Mouse (Mus musculus) liver, embryonic 15.5 days (tissue): ENCODE measurements around the gene Gm20518. TPM values are rescaled to one million over a fixed set of nuclear protein-coding genes. Genes with fewer than 3 reads are reported as not detected.

ENCODE experiments used
- ATAC-seq: fragments of 200-750 bp; cut with Nextera tagmentation; 2 replicates; pipeline ENCODE4 v1.8.0; 2017; ENCODE audit warnings: moderate number of reproducible peaks, mild to moderate bottlenecking, moderate library complexity; ENCODE audit not compliant: insufficient read depth
- H3K27ac ChIP-seq: fragments of 300-500 bp; sonication (generic); replicated peaks from 2 replicates; pipeline ENCODE4 v1.5.1; 2015; ENCODE audit warnings: mild to moderate bottlenecking, inconsistent platforms
- H3K27me3 ChIP-seq: fragments of 300-500 bp; sonication (generic); 2 replicates; pipeline ENCODE4 v1.6.1; 2015; ENCODE audit warnings: mild to moderate bottlenecking, inconsistent platforms
- H3K36me3 ChIP-seq: fragments of 300-500 bp; sonication (generic); replicated peaks from 2 replicates; pipeline ENCODE4 v1.6.1; 2015; ENCODE audit warnings: moderate library complexity, mild to moderate bottlenecking, inconsistent platforms
- H3K4me1 ChIP-seq: fragments of 300-500 bp; sonication (generic); replicated peaks from 2 replicates; pipeline ENCODE4 v1.6.1; 2015; ENCODE audit warnings: inconsistent platforms
- H3K4me2 ChIP-seq: fragments of 300-500 bp; sonication (generic); 2 replicates; pipeline ENCODE4 v1.6.1; 2015; ENCODE audit warnings: moderate library complexity, mild to moderate bottlenecking, inconsistent platforms
- H3K4me3 ChIP-seq: fragments of 300-500 bp; sonication (generic); replicated peaks from 2 replicates; pipeline ENCODE4 v1.5.1; 2015; ENCODE audit warnings: mild to moderate bottlenecking, inconsistent platforms
- H3K9ac ChIP-seq: fragments of 300-500 bp; sonication (generic); 2 replicates; pipeline ENCODE4 v1.6.1; 2015; ENCODE audit warnings: moderate library complexity, mild to moderate bottlenecking, inconsistent platforms
- H3K9me3 ChIP-seq: fragments of 300-500 bp; sonication (generic); replicated peaks from 2 replicates; pipeline ENCODE4 v1.6.1; 2016; ENCODE audit warnings: inconsistent platforms
- WGBS: fragments of 180-500 bp; shearing (Covaris S2); methylation state at CpG from one replicate; pipeline ENCODE4 v1.1.7; 2015; ENCODE audit warnings: mixed read lengths; ENCODE audit not compliant: insufficient replicate concordance; 5-methylcytosine and 5-hydroxymethylcytosine counted together
- polyA plus RNA-seq: library from polyadenylated mRNA; unstranded; fragments of >200 nt; fragmentation: Nextera tagmentation; extraction: Ambion mirVana; gene quantifications from 2 replicates; pipeline ENCODE4 v1.2.1, GENCODE M21; 2015

Gm20518 gene
- polyA plus RNA-seq, result 0.03 and 0.07 TPM in 2 replicates

DNA sequence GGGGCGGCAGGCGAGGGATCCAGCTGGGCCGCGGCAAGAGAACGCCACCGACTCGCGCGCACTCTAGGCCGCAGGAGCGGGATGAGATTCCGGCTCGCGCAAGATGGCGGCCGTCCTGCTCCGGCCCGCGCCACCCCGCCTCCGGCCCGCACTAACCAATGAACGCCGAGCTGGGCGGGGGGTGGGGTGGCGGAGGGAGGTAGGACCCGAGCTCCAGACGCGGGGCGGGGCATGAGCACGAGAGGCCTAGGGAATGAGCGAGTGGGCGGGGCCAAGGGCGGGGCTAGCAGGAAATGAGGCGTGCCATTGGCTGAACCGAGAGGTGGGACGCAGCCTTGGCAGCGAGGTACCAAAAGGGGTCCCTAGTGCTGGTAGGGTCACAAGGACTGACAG, at the start of gene Gm20518:
Gene Gm20518 (minus strand): TSS at position 105 of the 393 bp plus-strand sequence.
- peak; percentile 97 for ATAC-seq
- peak within 1 kb of the TSS; percentile 87 for H3K4me2 ChIP-seq
- peaks cover 24% of the 10 kb centered on the region for H3K4me1 ChIP-seq
- H3K4me3 ChIP-seq, result peak within 1 kb of the TSS; percentile 99
- peak within 1 kb of the TSS; percentile 97 for H3K9ac ChIP-seq
- H3K27me3 ChIP-seq, result no peaks in the 10 kb centered on the region
- H3K9me3 ChIP-seq, result no peaks in the 10 kb centered on the region
- WGBS, result 0% methylated on average over 38 of the region's 38 CpGs
- H3K27ac ChIP-seq, result peak within 1 kb of the TSS; percentile 91
- 0 out of 2 replicates have a peak, but pooled peaks cover 2% of the 10 kb centered on the region for H3K36me3 ChIP-seq

DNA sequence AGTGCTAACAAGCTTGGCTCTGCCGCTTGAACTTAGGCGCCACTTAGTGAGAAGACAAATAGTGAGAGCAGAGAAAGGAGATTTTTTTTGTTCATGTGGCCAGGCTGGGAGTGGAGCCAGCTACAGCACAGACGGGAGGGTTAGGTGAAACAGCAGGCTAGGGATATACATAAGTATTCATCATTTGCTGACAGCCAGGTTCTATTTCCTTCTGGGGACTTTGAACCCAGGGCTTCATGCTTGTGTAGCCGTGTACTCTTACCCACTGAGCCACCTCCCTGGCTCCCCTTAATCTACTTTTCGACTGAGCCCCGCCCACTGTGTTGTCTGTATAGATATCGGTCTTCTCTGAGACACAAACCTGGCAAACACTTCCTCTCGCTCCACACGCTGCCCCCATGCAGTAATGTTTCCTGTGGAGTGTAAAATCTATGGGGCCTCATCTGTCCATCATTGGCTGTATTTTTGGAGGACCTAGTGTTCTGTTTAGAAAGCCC, 47.8 kb upstream of the Gm20518 start:
- H3K4me2 ChIP-seq, result peak overlapping the region; percentile 49
- WGBS, result 16% methylated on average over 9 of the region's 9 CpGs
- peak overlapping the region; percentile 86 for H3K27ac ChIP-seq
- H3K27me3 ChIP-seq, result no peaks in the 10 kb centered on the region
- H3K9ac ChIP-seq, result peak overlapping the region; percentile 16; the same call in 1 of the 2 replicates
- no peaks in the 10 kb centered on the region for H3K9me3 ChIP-seq
- H3K36me3 ChIP-seq, result no peaks in the 10 kb centered on the region
- peaks cover 26% of the 10 kb centered on the region for H3K4me1 ChIP-seq
- ATAC-seq, result peak; percentile 93
- H3K4me3 ChIP-seq, result no peak overlapping the region

DNA sequence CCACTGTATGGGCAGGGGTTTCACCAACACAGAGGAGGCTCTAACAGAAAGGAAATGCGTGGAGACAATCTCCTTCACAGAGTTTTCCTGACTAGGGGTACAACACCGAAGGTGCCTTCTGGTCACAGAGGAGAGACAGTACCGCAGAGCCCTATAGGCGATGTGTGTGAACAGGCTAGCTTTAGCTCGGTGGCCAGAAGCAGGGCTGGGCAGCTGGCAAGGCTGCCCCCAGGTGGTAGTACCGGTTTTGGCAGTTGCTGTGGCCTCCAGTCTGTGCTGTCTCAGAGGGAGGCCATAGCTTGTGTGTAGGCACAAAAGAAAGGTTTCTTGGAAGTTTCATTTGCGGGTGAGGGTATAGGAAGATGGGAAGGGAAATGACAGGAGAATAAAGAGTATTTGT, 47.4 kb upstream of the Gm20518 start:
- WGBS, result 4% methylated on average over 7 of the region's 7 CpGs
- Histone ChIP-seq H3K27ac (peak overlapping the region; percentile 86), H3K27me3 (no peaks in the 10 kb centered on the region), H3K9me3 (no peaks in the 10 kb centered on the region), H3K9ac (peak overlapping the region; percentile 16; the same call in 1 of the 2 replicates), H3K4me3 (no peak overlapping the region), H3K36me3 (no peaks in the 10 kb centered on the region), H3K4me1 (peaks cover 31% of the 10 kb centered on the region), H3K4me2 (peak overlapping the region; percentile 49)
- ATAC-seq, result peak; percentile 91

DNA sequence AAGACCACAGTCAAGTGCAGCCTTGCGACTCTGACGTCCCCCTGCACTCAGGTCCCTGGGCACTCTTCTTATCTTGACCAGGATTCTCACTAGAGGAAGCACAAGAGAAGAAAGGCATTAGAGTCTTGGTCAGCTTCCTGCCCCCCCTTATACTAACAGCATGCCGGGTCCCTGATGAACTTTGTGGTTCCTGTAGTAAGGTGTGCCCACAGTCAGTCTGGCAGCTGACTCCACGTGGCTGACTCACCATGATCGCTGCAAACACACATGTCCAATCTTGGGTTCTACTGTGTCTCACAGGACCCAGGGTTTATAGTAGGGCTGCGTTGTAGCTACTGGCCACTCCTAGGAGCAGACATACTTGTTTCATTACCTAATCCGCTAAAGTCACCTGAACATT, 46.7 kb upstream of the Gm20518 start:
- peak overlapping the region; percentile 86 for H3K27ac ChIP-seq
- H3K27me3 ChIP-seq, result no peaks in the 10 kb centered on the region
- H3K9ac ChIP-seq, result no peak overlapping the region
- H3K9me3 ChIP-seq, result no peaks in the 10 kb centered on the region
- peak overlapping the region; percentile 49; the same call in 1 of the 2 replicates for H3K4me2 ChIP-seq
- H3K4me1 ChIP-seq, result peaks cover 37% of the 10 kb centered on the region
- WGBS, result 27% methylated on average over 7 of the region's 7 CpGs
- H3K36me3 ChIP-seq, result no peaks in the 10 kb centered on the region
- H3K4me3 ChIP-seq, result no peak overlapping the region
- no peak for ATAC-seq

DNA sequence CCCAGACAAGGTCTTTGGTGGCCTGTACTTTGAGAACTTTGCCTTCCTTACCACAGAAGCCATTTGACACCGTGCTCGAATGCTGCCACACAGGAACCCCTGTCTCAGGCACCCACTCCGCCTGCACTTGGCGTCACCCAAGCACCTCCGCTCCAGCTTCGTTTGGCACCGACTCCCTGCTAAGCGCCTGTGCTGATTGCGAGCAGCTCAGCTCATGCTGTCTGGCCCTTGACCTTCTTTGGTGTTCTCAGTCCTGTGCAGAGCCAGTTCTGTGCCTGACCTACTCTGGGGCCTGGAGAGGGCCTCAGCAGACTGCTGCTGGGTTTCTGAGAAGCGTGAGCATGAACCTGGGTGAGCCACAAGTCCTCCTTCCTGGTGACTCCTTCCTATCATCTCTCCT, 45.3 kb upstream of the Gm20518 start:
- H3K27ac ChIP-seq, result no peak overlapping the region
- no peak overlapping the region for H3K4me2 ChIP-seq
- ATAC-seq, result no peak
- peaks cover 41% of the 10 kb centered on the region for H3K4me1 ChIP-seq
- H3K36me3 ChIP-seq, result no peaks in the 10 kb centered on the region
- 70% methylated on average over 10 of the region's 10 CpGs for WGBS
- H3K4me3 ChIP-seq, result no peak overlapping the region
- no peak overlapping the region for H3K9ac ChIP-seq
- no peaks in the 10 kb centered on the region for H3K27me3 ChIP-seq
- H3K9me3 ChIP-seq, result no peaks in the 10 kb centered on the region

DNA sequence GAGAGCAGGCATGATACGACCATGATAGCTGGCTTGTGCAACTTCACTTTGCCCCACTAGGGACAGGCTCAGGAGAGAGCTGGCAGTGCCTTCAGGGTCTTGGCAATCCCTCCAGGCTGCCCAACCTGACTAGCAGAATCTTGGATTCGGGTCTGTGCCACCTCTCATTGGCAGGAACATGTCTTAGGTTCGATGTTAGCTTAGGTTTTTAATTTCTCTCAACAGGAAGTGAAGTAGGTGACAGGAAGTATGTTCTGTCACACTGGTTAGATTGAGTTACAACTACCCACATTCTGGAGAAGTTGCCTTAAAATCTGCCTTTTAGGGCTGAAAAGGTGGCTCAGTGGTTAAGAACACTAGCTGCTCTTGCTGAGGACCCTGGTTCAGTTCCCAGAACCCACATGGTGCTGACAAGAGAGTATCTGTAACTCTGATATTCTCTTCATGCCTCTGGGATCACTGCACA, 43.0 kb upstream of the Gm20518 start:
- Histone ChIP-seq H3K9ac (no peak overlapping the region), H3K36me3 (no peaks in the 10 kb centered on the region)

DNA sequence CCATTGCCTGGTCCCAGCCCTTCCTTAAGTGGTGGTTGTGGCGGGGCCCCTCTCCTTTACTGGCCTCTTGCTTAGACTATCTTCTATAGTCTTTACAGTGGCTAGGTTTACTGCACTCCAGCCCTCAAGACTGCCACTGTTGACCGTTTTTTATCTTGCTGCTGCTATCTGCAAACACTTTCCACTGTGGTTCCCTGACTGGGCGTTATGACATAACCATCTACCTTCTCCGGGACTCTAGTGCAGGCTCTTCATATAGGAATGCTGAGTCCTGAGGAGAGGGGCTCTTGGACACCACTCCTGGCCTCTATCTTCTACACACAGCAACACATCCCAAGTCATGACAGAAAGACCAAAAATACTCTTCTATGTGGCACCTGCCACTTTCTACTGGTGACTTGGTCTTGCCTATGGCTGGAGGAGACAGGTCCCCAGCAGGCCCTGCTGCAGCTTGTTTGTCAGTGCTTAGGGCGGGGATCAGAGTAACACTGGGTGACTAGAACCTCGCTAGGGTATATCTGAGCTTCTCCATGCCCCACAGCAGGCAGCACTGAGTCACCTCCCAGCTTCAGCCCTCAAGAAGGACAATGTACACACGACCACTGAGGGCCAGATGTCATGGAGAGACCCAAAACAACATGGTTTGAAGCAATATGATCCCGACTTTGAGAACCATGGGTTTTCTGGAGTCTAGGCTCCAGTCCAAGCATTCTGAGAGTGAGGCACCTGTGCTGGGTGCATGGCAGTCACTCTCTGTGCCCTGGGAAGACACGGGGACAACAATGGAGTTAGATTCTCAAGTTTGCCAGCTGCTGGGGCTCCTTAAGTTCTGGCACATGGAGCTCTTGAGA, 42.3 kb upstream of the Gm20518 start:
- Histone ChIP-seq H3K4me2 (0 out of 2 replicates have a peak overlapping the region, but pooled peaks have one; percentile 1), H3K9me3 (no peaks in the 10 kb centered on the region), H3K27me3 (no peaks in the 10 kb centered on the region), H3K9ac (0 out of 2 replicates have a peak overlapping the region, but pooled peaks have one; percentile 12), H3K27ac (peak overlapping the region; percentile 77), H3K4me1 (peaks cover 43% of the 10 kb centered on the region), H3K36me3 (no peaks in the 10 kb centered on the region), H3K4me3 (no peak overlapping the region)
- peak; percentile 69 for ATAC-seq
- 22% methylated on average over 9 of the region's 9 CpGs for WGBS

More for the DNA sequence above, 43.0 kb upstream of the Gm20518 start:
- H3K9me3 ChIP-seq, result no peaks in the 10 kb centered on the region
- peak overlapping the region; percentile 77 for H3K27ac ChIP-seq
- H3K4me2 ChIP-seq, result no peak overlapping the region
- no peak for ATAC-seq
- 22% methylated on average over 3 of the region's 3 CpGs for WGBS
- no peak overlapping the region for H3K4me3 ChIP-seq
- H3K27me3 ChIP-seq, result no peaks in the 10 kb centered on the region
- peaks cover 43% of the 10 kb centered on the region for H3K4me1 ChIP-seq

DNA sequence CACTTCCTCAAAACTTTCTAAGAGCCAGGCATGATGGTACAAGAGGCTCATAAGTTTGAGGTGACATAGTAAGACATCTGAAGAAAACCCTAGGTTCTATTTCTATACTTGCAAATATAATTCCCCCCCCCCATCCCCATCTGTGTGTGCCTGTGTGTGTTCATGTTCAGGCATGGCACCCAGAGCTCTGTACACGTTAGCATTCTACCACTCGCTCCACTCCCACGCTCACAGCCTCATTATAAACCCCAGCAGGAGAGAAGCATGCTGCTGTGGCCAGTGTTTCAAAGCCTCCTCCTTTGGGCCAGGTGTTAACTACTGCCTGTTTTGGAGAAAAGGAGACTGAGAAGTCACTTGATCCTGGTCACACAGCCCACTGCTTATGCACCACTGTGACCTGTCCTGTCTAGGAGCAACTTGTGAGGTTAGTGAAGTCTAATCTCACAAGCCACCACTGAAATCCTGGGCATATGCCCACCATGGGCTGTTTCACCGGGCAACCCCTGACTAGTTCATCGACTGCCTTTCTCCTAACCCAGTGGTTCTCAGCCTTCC, 40.5 kb upstream of the Gm20518 start:
- H3K9ac ChIP-seq, result no peak overlapping the region
- H3K27ac ChIP-seq, result no peak overlapping the region
- no peaks in the 10 kb centered on the region for H3K9me3 ChIP-seq
- no peaks in the 10 kb centered on the region for H3K27me3 ChIP-seq
- H3K36me3 ChIP-seq, result no peaks in the 10 kb centered on the region
- H3K4me3 ChIP-seq, result no peak overlapping the region
- 68% methylated on average over 5 of the region's 5 CpGs for WGBS
- no peak for ATAC-seq
- H3K4me2 ChIP-seq, result no peak overlapping the region
- H3K4me1 ChIP-seq, result peaks cover 48% of the 10 kb centered on the region

DNA sequence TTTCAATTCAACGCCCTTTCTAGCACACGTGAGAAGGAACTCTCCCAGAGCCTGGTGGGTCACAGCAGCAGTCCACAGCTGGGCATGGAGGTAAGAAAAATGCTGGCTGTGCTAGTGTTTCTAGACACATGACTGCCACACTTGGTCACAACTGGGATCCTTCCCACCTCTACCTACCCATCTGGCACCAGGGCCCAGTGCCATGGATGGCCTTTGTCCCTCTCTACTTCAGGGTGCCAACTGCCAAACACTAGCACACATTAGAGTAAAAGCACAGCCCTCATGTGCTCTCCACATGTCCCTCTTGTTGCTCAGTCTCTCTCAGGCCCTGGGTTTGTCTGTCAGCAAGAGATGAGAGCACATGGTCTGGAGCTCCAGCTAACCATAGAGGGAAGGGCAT, 38.2 kb upstream of the Gm20518 start:
- peak overlapping the region; percentile 14; the same call in 1 of the 2 replicates for H3K27ac ChIP-seq
- no peak overlapping the region for H3K9ac ChIP-seq
- H3K4me2 ChIP-seq, result no peak overlapping the region
- peaks cover 15% of the 10 kb centered on the region for H3K36me3 ChIP-seq
- no peaks in the 10 kb centered on the region for H3K27me3 ChIP-seq
- peaks cover 62% of the 10 kb centered on the region for H3K4me1 ChIP-seq
- no peak overlapping the region for H3K4me3 ChIP-seq
- ATAC-seq, result no peak
- WGBS, result 86% methylated on average over 2 of the region's 2 CpGs
- no peaks in the 10 kb centered on the region for H3K9me3 ChIP-seq

DNA sequence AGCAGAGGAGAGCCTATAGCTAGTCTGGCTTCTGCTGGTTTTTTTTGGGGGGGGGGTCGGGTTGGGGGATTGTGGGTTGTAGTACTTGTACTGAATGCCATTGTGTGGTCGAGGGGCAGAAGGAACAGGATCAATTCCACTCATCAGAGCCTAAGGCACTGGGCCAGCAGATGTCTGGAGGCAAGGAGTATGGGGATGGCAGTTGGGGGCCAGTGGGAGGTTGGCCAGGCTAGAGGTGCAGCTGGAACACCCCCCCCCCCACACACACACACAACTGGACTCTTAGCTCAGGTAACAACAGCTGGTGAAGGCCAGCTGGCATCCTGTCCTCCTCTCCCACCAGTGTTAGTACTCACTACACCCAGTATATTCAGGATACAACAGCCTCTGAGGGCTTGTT, 37.7 kb upstream of the Gm20518 start:
- peaks cover 57% of the 10 kb centered on the region for H3K4me1 ChIP-seq
- peak overlapping the region; percentile 100; the same call in 1 of the 2 replicates for H3K4me2 ChIP-seq
- no peak overlapping the region for H3K4me3 ChIP-seq
- H3K9ac ChIP-seq, result no peak overlapping the region
- peak overlapping the region; percentile 92 for H3K27ac ChIP-seq
- no peaks in the 10 kb centered on the region for H3K27me3 ChIP-seq
- H3K9me3 ChIP-seq, result no peaks in the 10 kb centered on the region
- 22% methylated on average over 2 of the region's 2 CpGs for WGBS
- no peak for ATAC-seq
- peaks cover 15% of the 10 kb centered on the region for H3K36me3 ChIP-seq

DNA sequence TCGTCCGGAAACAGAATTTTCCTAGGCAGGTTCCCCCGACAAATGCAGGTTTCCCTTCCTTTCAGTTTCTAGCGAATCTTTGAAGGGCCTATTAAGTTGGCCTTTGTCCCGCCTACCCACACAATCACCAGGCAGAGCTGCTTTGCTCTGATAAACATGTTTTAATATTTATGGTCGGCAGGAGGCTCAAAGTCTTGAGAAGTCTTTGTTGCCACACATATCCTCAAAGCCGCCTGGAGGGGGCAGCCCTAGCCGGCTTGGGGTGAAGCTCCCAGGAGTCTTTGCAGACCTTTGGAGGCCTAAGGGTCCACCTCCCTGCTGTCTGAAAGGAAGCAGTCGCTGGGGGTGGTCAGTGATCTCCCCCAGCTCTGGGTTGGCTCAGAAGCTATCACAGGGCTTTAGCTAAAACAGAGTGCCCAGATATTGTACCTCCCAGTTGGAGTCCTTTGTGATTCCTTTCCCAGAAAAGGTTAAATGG, 37.2 kb upstream of the Gm20518 start:
- Histone ChIP-seq H3K9me3 (no peaks in the 10 kb centered on the region), H3K27me3 (no peaks in the 10 kb centered on the region), H3K4me3 (peak overlapping the region; percentile 91), H3K4me1 (peaks cover 52% of the 10 kb centered on the region), H3K9ac (peak overlapping the region; percentile 83), H3K36me3 (peaks cover 15% of the 10 kb centered on the region), H3K4me2 (peak overlapping the region; percentile 100), H3K27ac (peak overlapping the region; percentile 92)
- ATAC-seq, result peak; percentile 59
- under 1% methylated on average over 9 of the region's 9 CpGs for WGBS
